Mouse (Mus musculus): ENCODE data around the gene Cd6. TPM values are rescaled to one million over a fixed set of nuclear protein-coding genes. Genes with fewer than 3 reads are reported as not detected.
A peak's percentile ranks its signal among the peaks of the same experiment; 100 is the strongest.

Cd6 gene
- polyA plus RNA-seq, 1 experiment, result 41.0 TPM

DNA sequence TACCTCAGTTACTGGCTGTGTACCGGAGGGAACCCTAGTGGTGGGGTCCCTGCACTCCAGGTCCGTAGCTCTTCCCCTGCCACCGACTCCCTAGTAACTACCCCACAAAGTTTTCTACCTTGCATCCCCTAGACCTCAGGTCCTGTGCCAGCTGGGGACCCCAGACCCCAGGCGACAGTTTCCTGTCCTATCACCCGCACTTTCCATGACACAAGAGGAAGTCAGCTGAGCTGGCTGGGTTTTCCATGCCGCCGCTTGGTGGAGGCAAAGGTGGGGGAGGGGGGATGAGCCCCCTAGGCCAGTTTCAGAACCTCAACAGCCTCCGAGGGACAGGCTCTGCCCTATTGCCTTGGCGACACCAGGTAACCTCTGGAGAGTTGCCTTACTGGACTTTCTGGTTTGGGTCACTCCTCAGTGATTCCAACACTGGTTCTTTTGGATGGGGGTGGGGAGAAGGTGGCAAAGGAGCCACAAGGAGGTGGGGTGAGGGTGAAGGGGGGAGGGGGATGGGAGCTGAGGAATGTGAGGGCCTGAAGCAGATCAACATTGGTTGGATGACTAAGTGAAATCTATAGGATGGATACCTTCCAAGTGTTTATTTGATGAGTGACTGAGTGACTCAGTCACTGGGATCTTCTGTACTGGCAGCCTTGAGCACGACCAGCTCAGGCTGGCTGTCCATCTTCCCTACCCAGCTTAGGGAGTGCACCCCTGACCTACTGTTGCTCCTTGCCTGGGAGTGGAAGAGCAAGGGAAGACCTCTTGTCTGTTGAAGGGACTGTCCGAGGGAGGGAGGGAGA is 89.0 kb downstream of the Cd6 start:
- Histone ChIP-seq H3K27me3 (ENCODE audit: control insufficient read depth, insufficient read depth, low read length) (no peaks in the 10 kb centered on the region), H3K4me3 (ENCODE audit: extremely low read depth, insufficient read depth, insufficient read length) (no peak overlapping the region), H3K36me3 (ENCODE audit: control insufficient read depth, insufficient read depth, low read length) (no peaks in the 10 kb centered on the region), H3K4me1 (ENCODE audit: control insufficient read depth, insufficient read depth, insufficient read length) (peaks cover 28% of the 10 kb centered on the region; the same call in 1 of the 2 replicates), H3K27ac (ENCODE audit: insufficient read depth, low read length) (peak overlapping the region; percentile 79)
- no peak for TF ChIP-seq CTCF (IDR thresholded peaks at IDR 0.05; ENCODE audit: extremely low read depth, insufficient read depth, insufficient read length, insufficient replicate concordance)
- TF ChIP-seq POLR2A (IDR thresholded peaks at IDR 0.05; ENCODE audit: low read depth, low read length), result no peak
- DNase-seq (ENCODE audit: low read depth in 1 of 2, low spot score in 2 of 2), result peak; percentile 56 to 77
- 21% methylated on average over 11 of the region's 11 CpGs for WGBS

- DNase-seq (ENCODE audit: low read depth in 1 of 2, low spot score in 2 of 2), result no peak
- WGBS, result 62% methylated on average over 4 of the region's 4 CpGs
- H3K36me3 ChIP-seq (ENCODE audit: control insufficient read depth, insufficient read depth, low read length), result no peaks in the 10 kb centered on the region
- TF ChIP-seq POLR2A (IDR thresholded peaks at IDR 0.05; ENCODE audit: low read depth, low read length), result no peak
- no peak for TF ChIP-seq CTCF (IDR thresholded peaks at IDR 0.05; ENCODE audit: extremely low read depth, insufficient read depth, insufficient read length, insufficient replicate concordance)
- peaks cover 28% of the 10 kb centered on the region; the same call in 1 of the 2 replicates for H3K4me1 ChIP-seq (ENCODE audit: control insufficient read depth, insufficient read depth, insufficient read length)
- no peaks in the 10 kb centered on the region for H3K27me3 ChIP-seq (ENCODE audit: control insufficient read depth, insufficient read depth, low read length)
- peak overlapping the region; percentile 19; the same call in 1 of the 2 replicates for H3K27ac ChIP-seq (ENCODE audit: insufficient read depth, low read length)
- H3K4me3 ChIP-seq (ENCODE audit: extremely low read depth, insufficient read depth, insufficient read length), result no peak overlapping the region
Observed at GRCm38 (mm10) chr19:10739916-10740315, 89.9 kb downstream of the Cd6 start.

Other genes with a start within 250 kb of the Cd6 start
- 53.3 and 59.0 TPM in 2 replicates for gene Ddb1, start 224.7 kb downstream of the Cd6 start, polyA plus RNA-seq (2012; rRNA removed)
- 4.6 and 5.4 TPM in 2 replicates for gene Tkfc, start 224.4 kb downstream of the Cd6 start, polyA plus RNA-seq (2012; rRNA removed)
- 0.07 and 0.21 TPM in 2 replicates for gene Vwce, start 195.8 kb downstream of the Cd6 start, polyA plus RNA-seq (2012; rRNA removed)
- not detected in 2 replicates for gene Pga5, start 152.0 kb downstream of the Cd6 start, polyA plus RNA-seq (2012; rRNA removed)
- 19.7 and 22.0 TPM in 2 replicates for gene Vps37c, start 141.3 kb downstream of the Cd6 start, polyA plus RNA-seq (2012; rRNA removed)
- 35.2 and 41.1 TPM in 2 replicates for gene Cd5, start 91.1 kb downstream of the Cd6 start, polyA plus RNA-seq (2012; rRNA removed)
- gene Slc15a3, start 9.7 kb upstream of the Cd6 start, polyA plus RNA-seq (2012; rRNA removed), result 39.7 and 45.4 TPM in 2 replicates
- gene Tmem132a, start 39.9 kb upstream of the Cd6 start, polyA plus RNA-seq (2012; rRNA removed), result 4.9 TPM in 2 replicates
- 45.8 and 47.9 TPM in 2 replicates for gene Tmem109, start 51.9 kb upstream of the Cd6 start, polyA plus RNA-seq (2012; rRNA removed)
- gene Prpf19, start 65.2 kb upstream of the Cd6 start, polyA plus RNA-seq (2012; rRNA removed), result 146 and 181 TPM in 2 replicates
- gene Zp1, start 90.6 kb upstream of the Cd6 start, polyA plus RNA-seq (2012; rRNA removed), result 0.04 TPM in 2 replicates
- 0.54 and 0.82 TPM in 2 replicates for gene Ptgdr2, start 107.1 kb upstream of the Cd6 start, polyA plus RNA-seq (2012; rRNA removed)
- 4.3 and 5.8 TPM in 2 replicates for gene Ccdc86, start 119.2 kb upstream of the Cd6 start, polyA plus RNA-seq (2012; rRNA removed)
- not detected in 2 replicates for gene Ms4a10, start 144.6 kb upstream of the Cd6 start, polyA plus RNA-seq (2012; rRNA removed)
- gene Ms4a15, start 163.2 kb upstream of the Cd6 start, polyA plus RNA-seq (2012; rRNA removed), result 0.06 and 0.35 TPM in 2 replicates
- gene Ms4a18, start 188.0 kb upstream of the Cd6 start, polyA plus RNA-seq (2012; rRNA removed), result not detected in 2 replicates